Mouse (Mus musculus) liver, postnatal 0 days (tissue): Measurements from ENCODE around the gene Pafah1b2. TPM values are rescaled to one million over a fixed set of nuclear protein-coding genes. Genes with fewer than 3 reads are reported as not detected.
A peak's percentile ranks its signal among the peaks of the same experiment; 100 is the strongest.

Experiments used
- ATAC-seq: fragments of 200-750 bp; cut with Nextera tagmentation; 2 replicates; pipeline ENCODE4 v1.8.0; 2017; ENCODE audit warnings: mild to moderate bottlenecking, moderate library complexity
- DNase-seq: peaks from one replicate; pipeline ENCODE4 v3.0.0-alpha.2; 2016
- H3K27ac ChIP-seq: fragments of 300-500 bp; sonication (generic); 2 replicates; pipeline ENCODE4 v1.5.1; 2014; ENCODE audit warnings: antibody characterized with exemption, moderate library complexity, mild to moderate bottlenecking, low read depth
- H3K27me3 ChIP-seq: fragments of 300-500 bp; sonication (generic); 2 replicates; pipeline ENCODE4 v1.6.1; 2014; ENCODE audit warnings: low read length, control low read depth, mixed read lengths; ENCODE audit not compliant: insufficient read depth
- H3K36me3 ChIP-seq: fragments of 300-500 bp; sonication (generic); replicated peaks from 2 replicates; pipeline ENCODE4 v1.6.1; 2014; ENCODE audit warnings: mild to moderate bottlenecking, control low read depth, low read length, moderate library complexity, mixed read lengths; ENCODE audit not compliant: insufficient read depth
- H3K4me1 ChIP-seq: fragments of 300-500 bp; sonication (generic); 2 replicates; pipeline ENCODE4 v1.6.1; 2014; ENCODE audit warnings: antibody characterized with exemption, mild to moderate bottlenecking, control low read depth; ENCODE audit not compliant: insufficient read depth
- H3K4me2 ChIP-seq: fragments of 300-500 bp; sonication (generic); 2 replicates; pipeline ENCODE4 v1.6.1; 2014; ENCODE audit warnings: low read depth, mild to moderate bottlenecking, low read length, moderate library complexity, mixed read lengths
- H3K4me3 ChIP-seq: fragments of 300-500 bp; sonication (generic); 2 replicates; pipeline ENCODE4 v1.5.1; 2014; ENCODE audit warnings: low read depth, low read length
- H3K9ac ChIP-seq: fragments of 300-500 bp; sonication (generic); replicated peaks from 2 replicates; pipeline ENCODE4 v1.6.1; 2014; ENCODE audit warnings: mild to moderate bottlenecking, moderate library complexity
- H3K9me3 ChIP-seq: fragments of 300-500 bp; sonication (generic); 2 replicates; pipeline ENCODE4 v1.6.1; 2016; ENCODE audit warnings: mild to moderate bottlenecking, control low read depth, low read length, mixed read lengths
- CTCF ChIP-seq: sonication (generic); IDR thresholded peaks from 2 replicates; pipeline ENCODE4 v1.5.1; 2016; ENCODE audit warnings: antibody characterized with exemption, low read depth
- EP300 ChIP-seq: IDR thresholded peaks from 2 replicates; pipeline ENCODE4 v1.6.1; 2016; ENCODE audit warnings: antibody characterized with exemption, low read depth, mild to moderate bottlenecking
- whole genome bisulfite sequencing: fragments of 180-500 bp; shearing (Covaris S2); extraction: QIAGEN DNeasy Blood & Tissue Kit; methylation state at CpG from one replicate; pipeline ENCODE4 v1.1.7; 2014; ENCODE audit not compliant: insufficient replicate concordance; 5-methylcytosine and 5-hydroxymethylcytosine counted together
- polyA plus RNA-seq: library from polyadenylated mRNA; unstranded; fragments of >200 nt; fragmentation: Nextera tagmentation; extraction: Ambion mirVana; gene quantifications from 2 replicates; pipeline ENCODE4 v1.2.1, GENCODE M21; 2015

The Pafah1b2 gene
- polyA plus RNA-seq, 1 experiment from 2014 or later: 42.6 TPM

DNA sequence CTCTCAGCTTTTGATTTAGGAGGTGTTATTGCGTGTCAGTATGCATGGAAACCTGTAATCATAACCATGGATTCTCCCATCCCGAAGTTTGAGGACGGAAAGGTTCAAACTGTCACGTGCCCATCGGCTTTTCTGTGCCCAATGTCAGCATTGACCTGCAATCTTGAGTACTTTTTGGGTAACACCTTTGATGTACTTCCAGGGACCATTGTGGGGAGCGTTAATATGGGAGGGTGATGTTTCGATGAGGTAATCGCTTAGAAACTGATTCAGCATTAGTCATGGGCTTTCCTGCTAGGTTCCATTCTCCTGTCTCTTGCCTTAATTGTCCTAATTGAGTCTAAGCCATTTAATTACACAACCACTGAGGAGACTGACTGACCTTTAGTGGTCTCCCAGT is 24.4 kb upstream of the Pafah1b2 start:
- H3K4me3 ChIP-seq: no peak overlapping the region
- no peak overlapping the region for H3K4me2 ChIP-seq
- no peaks in the 10 kb centered on the region for H3K9me3 ChIP-seq
- H3K27me3 ChIP-seq: no peaks in the 10 kb centered on the region
- H3K36me3 ChIP-seq: 0 out of 2 replicates have a peak, but pooled peaks cover 2% of the 10 kb centered on the region
- peaks cover 11% of the 10 kb centered on the region for H3K4me1 ChIP-seq
- DNase-seq (no peak), ATAC-seq (no peak)
- 92% methylated on average over 8 of the region's 8 CpGs for WGBS
- no peak overlapping the region for H3K9ac ChIP-seq
- H3K27ac ChIP-seq: no peak overlapping the region
- TF ChIP-seq CTCF (no peak), EP300 (no peak)

DNA sequence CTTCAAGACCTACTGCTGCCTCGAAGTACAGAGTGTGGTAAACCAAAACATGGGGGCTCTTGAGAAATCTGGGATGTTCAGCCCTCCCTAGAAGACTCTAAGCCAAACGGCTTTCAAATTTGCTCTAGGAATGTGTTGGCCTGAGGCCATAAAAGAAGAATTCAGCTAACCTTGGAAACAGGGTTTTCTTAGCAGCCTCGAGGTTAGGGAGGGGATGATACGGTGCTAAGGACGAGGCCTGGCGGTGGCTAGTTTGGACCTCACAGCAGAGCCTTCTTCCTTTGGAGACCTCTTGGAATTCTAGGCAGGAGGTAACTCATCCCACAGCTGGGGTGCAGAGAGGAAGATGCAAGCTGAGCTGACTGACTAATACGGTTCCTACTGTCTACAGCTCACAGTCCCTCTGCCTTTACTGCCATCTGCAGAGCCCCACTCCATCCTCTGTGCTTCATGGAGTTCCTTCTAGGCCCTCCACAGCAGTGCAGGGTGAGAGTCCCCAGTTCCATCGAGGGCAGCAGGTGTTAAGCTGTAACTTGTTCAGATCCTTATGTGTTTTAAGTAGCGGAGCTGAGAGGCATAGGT is 22.9 kb upstream of the Pafah1b2 start:
- DNase-seq (no peak), ATAC-seq (no peak)
- peaks cover 2% of the 10 kb centered on the region; the same call in 1 of the 2 replicates for H3K36me3 ChIP-seq
- no peak overlapping the region for H3K4me3 ChIP-seq
- no peaks in the 10 kb centered on the region for H3K27me3 ChIP-seq
- WGBS: 72% methylated on average over 9 of the region's 9 CpGs
- H3K9ac ChIP-seq: no peak overlapping the region
- H3K27ac ChIP-seq: no peak overlapping the region
- H3K4me2 ChIP-seq: no peak overlapping the region
- peaks cover 16% of the 10 kb centered on the region for H3K4me1 ChIP-seq
- no peaks in the 10 kb centered on the region for H3K9me3 ChIP-seq
- TF ChIP-seq EP300 (no peak), CTCF (no peak)

DNA sequence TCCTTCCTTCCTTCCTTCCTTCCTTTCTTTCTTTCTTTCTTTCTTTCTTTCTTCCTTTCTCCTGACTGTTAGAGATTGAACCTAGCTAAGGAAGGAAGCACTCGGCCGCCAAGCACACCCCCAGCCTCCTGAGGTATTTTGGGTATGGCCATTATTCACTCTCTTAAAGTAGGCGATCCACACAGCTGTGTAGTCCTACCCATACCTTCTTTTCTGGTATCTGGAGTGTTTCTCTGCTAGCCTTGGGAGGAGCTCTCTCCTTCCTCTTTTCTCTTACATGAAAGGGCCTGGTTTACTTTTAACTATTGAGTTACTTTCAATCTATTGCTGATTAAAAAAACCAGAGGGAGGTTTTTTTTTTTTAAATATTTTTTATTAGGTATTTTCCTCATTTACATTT is 21.4 kb upstream of the Pafah1b2 start:
- H3K27me3 ChIP-seq: no peaks in the 10 kb centered on the region
- WGBS: 36% methylated on average over 3 of the region's 3 CpGs
- no peak overlapping the region for H3K9ac ChIP-seq
- peaks cover 19% of the 10 kb centered on the region for H3K4me1 ChIP-seq
- DNase-seq: no peak
- H3K4me3 ChIP-seq: no peak overlapping the region
- 0 out of 2 replicates have a peak overlapping the region, but pooled peaks have one; percentile 24 for H3K27ac ChIP-seq
- H3K36me3 ChIP-seq: peaks cover 2% of the 10 kb centered on the region; the same call in 1 of the 2 replicates
- no peaks in the 10 kb centered on the region for H3K9me3 ChIP-seq
- TF ChIP-seq EP300: no peak
- no peak for TF ChIP-seq CTCF
- no peak overlapping the region for H3K4me2 ChIP-seq
- no peak for ATAC-seq

DNA sequence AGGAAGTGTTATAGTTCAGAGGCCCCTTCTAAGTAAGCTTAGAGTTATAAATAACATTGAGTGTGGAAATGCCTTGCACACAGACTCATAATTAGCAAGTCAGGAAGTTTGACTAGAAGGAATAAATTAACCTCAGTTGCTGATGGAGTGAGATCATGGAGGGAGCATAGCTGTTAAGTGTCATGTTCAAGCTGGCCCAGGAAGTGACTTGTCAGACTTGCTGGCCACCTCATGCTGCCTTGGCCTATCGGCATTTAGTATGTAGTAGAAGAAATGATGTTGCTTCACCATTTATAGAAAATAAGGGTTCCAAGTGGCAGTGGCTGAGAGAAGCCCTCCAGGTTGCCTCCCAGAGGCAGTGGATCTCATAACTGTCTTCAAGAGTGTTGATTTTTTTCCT is 20.6 kb upstream of the Pafah1b2 start:
- ATAC-seq (no peak), DNase-seq (no peak)
- no peak overlapping the region for H3K4me2 ChIP-seq
- TF ChIP-seq EP300: no peak
- TF ChIP-seq CTCF: no peak
- peaks cover 21% of the 10 kb centered on the region for H3K4me1 ChIP-seq
- H3K36me3 ChIP-seq: peaks cover 2% of the 10 kb centered on the region; the same call in 1 of the 2 replicates
- no peaks in the 10 kb centered on the region for H3K9me3 ChIP-seq
- WGBS: 58% methylated on average over 1 of the region's 1 CpGs
- peak overlapping the region; percentile 24; the same call in 1 of the 2 replicates for H3K27ac ChIP-seq
- H3K4me3 ChIP-seq: no peak overlapping the region
- H3K9ac ChIP-seq: no peak overlapping the region
- H3K27me3 ChIP-seq: no peaks in the 10 kb centered on the region

DNA sequence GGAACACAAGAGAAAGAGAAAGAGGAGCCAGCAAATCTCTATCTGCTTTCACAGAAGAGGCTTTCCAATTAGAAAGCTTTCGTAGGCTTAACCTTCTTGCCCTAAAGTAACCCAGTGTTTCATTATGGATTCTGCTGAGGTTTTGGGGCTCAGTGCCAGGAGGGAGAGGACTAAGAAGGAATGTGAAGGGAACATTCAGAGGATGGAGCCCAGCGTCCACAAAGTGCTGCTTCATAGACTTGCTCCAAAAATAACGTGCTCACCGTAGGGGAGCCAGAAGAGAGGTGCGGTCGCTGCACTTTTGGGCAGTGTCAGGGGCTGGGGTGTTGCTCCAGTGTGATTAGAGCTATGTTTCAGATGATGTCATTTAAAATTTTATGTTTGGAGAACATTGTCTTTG is 19.7 kb upstream of the Pafah1b2 start:
- H3K4me3 ChIP-seq: no peak overlapping the region
- WGBS: 72% methylated on average over 6 of the region's 6 CpGs
- no peaks in the 10 kb centered on the region for H3K9me3 ChIP-seq
- no peak overlapping the region for H3K9ac ChIP-seq
- TF ChIP-seq CTCF (no peak), EP300 (no peak)
- no peak overlapping the region for H3K4me2 ChIP-seq
- peaks cover 22% of the 10 kb centered on the region for H3K4me1 ChIP-seq
- H3K36me3 ChIP-seq: peaks cover 2% of the 10 kb centered on the region; the same call in 1 of the 2 replicates
- no peak overlapping the region for H3K27ac ChIP-seq
- ATAC-seq: no peak
- DNase-seq: no peak
- no peaks in the 10 kb centered on the region for H3K27me3 ChIP-seq

DNA sequence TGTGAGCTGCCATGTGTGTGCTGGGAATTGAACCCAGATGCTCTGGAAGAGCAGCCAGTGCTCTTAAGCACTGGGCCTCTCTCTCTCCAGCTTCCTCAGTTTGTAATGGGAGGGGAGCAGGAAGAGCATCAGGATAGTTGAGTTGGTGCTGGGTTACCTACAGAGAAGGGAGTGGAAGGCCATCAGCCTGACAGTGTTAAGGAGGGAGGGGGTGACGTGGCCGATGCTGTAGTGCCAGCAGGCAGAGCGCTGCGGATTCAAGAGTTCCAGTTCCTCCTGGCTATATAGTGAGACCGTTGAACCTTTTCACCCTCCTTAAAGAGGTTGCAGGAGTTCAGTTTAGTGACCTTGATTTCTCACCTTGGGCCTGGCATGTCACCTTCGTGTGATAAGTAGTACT is 18.5 kb upstream of the Pafah1b2 start:
- Histone ChIP-seq H3K36me3 (peaks cover 2% of the 10 kb centered on the region; the same call in 1 of the 2 replicates), H3K4me2 (no peak overlapping the region), H3K27ac (no peak overlapping the region), H3K4me3 (no peak overlapping the region), H3K27me3 (no peaks in the 10 kb centered on the region), H3K9ac (no peak overlapping the region), H3K4me1 (peaks cover 26% of the 10 kb centered on the region), H3K9me3 (no peaks in the 10 kb centered on the region)
- 73% methylated on average over 6 of the region's 6 CpGs for whole genome bisulfite sequencing
- TF ChIP-seq CTCF (no peak), EP300 (no peak)
- DNase-seq (no peak), ATAC-seq (no peak)
